In genomic region chr19:55148109-55148508, GRCm38 (mm10) we compare ENCODE assay signal across 29 mouse cellular contexts. TPM values are rescaled to one million over a fixed set of nuclear protein-coding genes. Genes with fewer than 3 reads are reported as not detected.
A peak's percentile ranks its signal among the peaks of the same experiment; 100 is the strongest.
DNase-seq lines count a peak whose midpoint lies in the region; ATAC-seq and TF ChIP-seq lines count a peak whose summit lies in the region.
"Had no signal": no experiment of that assay in that cellular context is flagged by ENCODE, and none has a peak within 500 bp of the region (broad histone marks: within the 10 kb centered on the region; RNA-seq: fewer than 3 reads in every experiment).

No protein-coding gene starts in this region.

- H3K4me3 ChIP-seq in hindbrain, embryonic 10.5 days: no peak overlapping the region
- H3K4me3 ChIP-seq in hindbrain, embryonic 11.5 days (ENCODE audit: low read depth, low read length): no peak overlapping the region
- H3K4me3 ChIP-seq in stomach, embryonic 16.5 days (replicated peaks; ENCODE audit: low read length): no peak overlapping the region
- no peak overlapping the region for H3K4me3 ChIP-seq in stomach, postnatal 0 days (ENCODE audit: low read depth, low read length)
- H3K4me3 ChIP-seq in intestine, postnatal 0 days (ENCODE audit: low read depth, low read length): no peak overlapping the region
- no peak overlapping the region for H3K4me3 ChIP-seq in heart, adult 2 months
- H3K4me3 ChIP-seq: embryonic facial prominence, embryonic 12.5 days; embryonic facial prominence, embryonic 15.5 days; forebrain, embryonic 12.5 days; heart, embryonic 12.5 days; heart, embryonic 15.5 days; hindbrain, embryonic 12.5 days; hindbrain, embryonic 15.5 days had no signal

- intact Hi-C loops in heart, adult 2 months (cut with DNase I): no loop called here

- no peak for TF ChIP-seq POLR2A in heart, adult 2 months (IDR thresholded peaks at IDR 0.05; ENCODE audit: insufficient read depth, low read depth, low read length)

- no peaks in the 10 kb centered on the region for H3K27me3 ChIP-seq in hindbrain, embryonic 10.5 days (ENCODE audit: insufficient read depth, poor library complexity, severe bottlenecking)
- H3K27me3 ChIP-seq in hindbrain, embryonic 11.5 days (ENCODE audit: control insufficient read depth, insufficient read depth, low read length): no peaks in the 10 kb centered on the region
- no peaks in the 10 kb centered on the region for H3K27me3 ChIP-seq in stomach, embryonic 16.5 days (ENCODE audit: control insufficient read depth, insufficient read depth, low read length)
- no peaks in the 10 kb centered on the region for H3K27me3 ChIP-seq in stomach, postnatal 0 days (ENCODE audit: control insufficient read depth, insufficient read depth, low read length)
- H3K27me3 ChIP-seq in intestine, postnatal 0 days (replicated peaks; ENCODE audit: control insufficient read depth, insufficient read depth, low read length): no peaks in the 10 kb centered on the region
- H3K27me3 ChIP-seq in heart, adult 2 months (ENCODE audit: control insufficient read depth, insufficient read depth, low read length): no peaks in the 10 kb centered on the region
- H3K27me3 ChIP-seq: CH12.LX; embryonic facial prominence, embryonic 12.5 days; embryonic facial prominence, embryonic 15.5 days; forebrain, embryonic 12.5 days; heart, embryonic 12.5 days; heart, embryonic 15.5 days; hindbrain, embryonic 12.5 days; hindbrain, embryonic 15.5 days had no signal

- DNase-seq in hindbrain, embryonic 10.5 days (ENCODE audit: low spot score): no peak
- DNase-seq in hindbrain, embryonic 11.5 days (ENCODE audit: low spot score): no peak
- DNase-seq in stomach, postnatal 0 days (ENCODE audit: low spot score): no peak
- DNase-seq in layer of hippocampus, postnatal 14 days (ENCODE audit: low spot score in 2 of 2): no peak
- DNase-seq in heart, adult 2 months: no peak
- DNase-seq: adrenal gland, adult 2 months; adrenal gland, postnatal 14 days; B cell, adult 2 months; cerebellum, adult 11 months; cerebellum, adult 2 months; cerebellum, adult 9-11 months; cerebellum, postnatal 25 days; gastrocnemius, postnatal 14 days; heart, postnatal 10 days; heart, postnatal 36 days had no signal

- no peak for TF ChIP-seq CTCF in stomach, postnatal 0 days (IDR thresholded peaks at IDR 0.05; ENCODE audit: low read depth)
- TF ChIP-seq CTCF in intestine, postnatal 0 days (IDR thresholded peaks at IDR 0.05; ENCODE audit: low read depth): no peak
- no peak for TF ChIP-seq CTCF in heart, adult 2 months (IDR thresholded peaks at IDR 0.05)

- H3K79me2 ChIP-seq in heart, adult 2 months (replicated peaks; ENCODE audit: control insufficient read depth, insufficient read depth, low read length): no peaks in the 10 kb centered on the region

- H3K9ac ChIP-seq in hindbrain, embryonic 11.5 days (ENCODE audit: low read depth, low read length): no peak overlapping the region
- no peak overlapping the region for H3K9ac ChIP-seq in stomach, embryonic 16.5 days (ENCODE audit: low read length)
- no peak overlapping the region for H3K9ac ChIP-seq in stomach, postnatal 0 days (ENCODE audit: low read length)
- no peak overlapping the region for H3K9ac ChIP-seq in intestine, postnatal 0 days (ENCODE audit: low read depth, low read length)
- H3K9ac ChIP-seq in heart, adult 2 months (ENCODE audit: low read depth, low read length): no peak overlapping the region
- H3K9ac ChIP-seq: embryonic facial prominence, embryonic 12.5 days; embryonic facial prominence, embryonic 15.5 days; forebrain, embryonic 12.5 days; heart, embryonic 12.5 days; heart, embryonic 15.5 days; hindbrain, embryonic 12.5 days; hindbrain, embryonic 15.5 days had no signal

- H3K9me3 ChIP-seq in hindbrain, embryonic 10.5 days: no peaks in the 10 kb centered on the region
- H3K9me3 ChIP-seq in hindbrain, embryonic 11.5 days (ENCODE audit: control insufficient read depth, low read length): no peaks in the 10 kb centered on the region
- no peaks in the 10 kb centered on the region for H3K9me3 ChIP-seq in stomach, embryonic 16.5 days (replicated peaks; ENCODE audit: control insufficient read depth, low read length)
- no peaks in the 10 kb centered on the region for H3K9me3 ChIP-seq in stomach, postnatal 0 days (ENCODE audit: control insufficient read depth, low read length)
- H3K9me3 ChIP-seq in intestine, postnatal 0 days (ENCODE audit: control insufficient read depth): no peaks in the 10 kb centered on the region
- H3K9me3 ChIP-seq: embryonic facial prominence, embryonic 15.5 days; forebrain, embryonic 12.5 days; G1E; heart, embryonic 12.5 days; heart, embryonic 15.5 days; hindbrain, embryonic 12.5 days; hindbrain, embryonic 15.5 days had no signal

- WGBS in hindbrain, embryonic 10.5 days: 89% methylated on average over 6 of the region's 6 CpGs
- 89% methylated on average over 6 of the region's 6 CpGs for WGBS in hindbrain, embryonic 11.5 days
- 60% methylated on average over 6 of the region's 6 CpGs for WGBS in stomach, embryonic 16.5 days
- WGBS in stomach, postnatal 0 days: 47% methylated on average over 6 of the region's 6 CpGs
- 39% methylated on average over 6 of the region's 6 CpGs for WGBS in intestine, postnatal 0 days
- 78% methylated on average over 6 of the region's 6 CpGs for WGBS in heart, adult 2 months

- H3K4me1 ChIP-seq in hindbrain, embryonic 10.5 days (replicated peaks): peaks cover 31% of the 10 kb centered on the region
- H3K4me1 ChIP-seq in hindbrain, embryonic 11.5 days (replicated peaks; ENCODE audit: control insufficient read depth, insufficient read depth, low read length): 0 out of 2 replicates have a peak, but pooled peaks cover 6% of the 10 kb centered on the region
- H3K4me1 ChIP-seq in stomach, embryonic 16.5 days (ENCODE audit: control insufficient read depth, insufficient read depth, low read length): peaks cover 5% of the 10 kb centered on the region; the same call in 1 of the 2 replicates
- no peaks in the 10 kb centered on the region for H3K4me1 ChIP-seq in stomach, postnatal 0 days (replicated peaks; ENCODE audit: control insufficient read depth, insufficient read depth)
- no peaks in the 10 kb centered on the region for H3K4me1 ChIP-seq in intestine, postnatal 0 days (replicated peaks; ENCODE audit: control insufficient read depth, insufficient read depth, low read length)
- no peaks in the 10 kb centered on the region for H3K4me1 ChIP-seq in heart, adult 2 months (ENCODE audit: control insufficient read depth, insufficient read depth, low read length)
- H3K4me1 ChIP-seq: heart, embryonic 12.5 days; heart, embryonic 15.5 days had no signal

- TF ChIP-seq EP300 in stomach, postnatal 0 days (optimal IDR thresholded peaks at IDR 0.05): no peak
- no peak for TF ChIP-seq EP300 in heart, adult 2 months (IDR thresholded peaks at IDR 0.05; ENCODE audit: insufficient read depth, low read depth, low read length)

- ATAC-seq in hindbrain, embryonic 11.5 days (ENCODE audit: low FRiP score): no peak
- ATAC-seq in stomach, embryonic 16.5 days (ENCODE audit: insufficient read depth, low FRiP score): 0 out of 2 replicates have a peak, but pooled peaks have one; percentile 27
- no peak for ATAC-seq in stomach, postnatal 0 days (ENCODE audit: low FRiP score, low TSS enrichment)
- peak; percentile 55; the same call in 1 of the 2 replicates for ATAC-seq in intestine, postnatal 0 days
- ATAC-seq: forebrain, embryonic 16.5 days had no signal

- no peak overlapping the region for H3K4me2 ChIP-seq in hindbrain, embryonic 11.5 days (replicated peaks; ENCODE audit: low read depth, low read length)
- H3K4me2 ChIP-seq in stomach, embryonic 16.5 days (ENCODE audit: low read depth, low read length): no peak overlapping the region
- H3K4me2 ChIP-seq in stomach, postnatal 0 days (replicated peaks; ENCODE audit: low read depth): no peak overlapping the region
- no peak overlapping the region for H3K4me2 ChIP-seq in intestine, postnatal 0 days (replicated peaks; ENCODE audit: low read depth)
- H3K4me2 ChIP-seq: embryonic facial prominence, embryonic 12.5 days; embryonic facial prominence, embryonic 15.5 days; forebrain, embryonic 12.5 days; heart, embryonic 12.5 days; heart, embryonic 15.5 days; hindbrain, embryonic 12.5 days; hindbrain, embryonic 15.5 days had no signal

- no peaks in the 10 kb centered on the region for H3K36me3 ChIP-seq in hindbrain, embryonic 10.5 days
- no peaks in the 10 kb centered on the region for H3K36me3 ChIP-seq in hindbrain, embryonic 11.5 days (ENCODE audit: control insufficient read depth, insufficient read depth, low read length)
- no peaks in the 10 kb centered on the region for H3K36me3 ChIP-seq in stomach, embryonic 16.5 days (ENCODE audit: control insufficient read depth, insufficient read depth, low read length)
- no peaks in the 10 kb centered on the region for H3K36me3 ChIP-seq in stomach, postnatal 0 days (ENCODE audit: control insufficient read depth, insufficient read depth, low read length)
- H3K36me3 ChIP-seq in intestine, postnatal 0 days (ENCODE audit: control insufficient read depth, insufficient read depth): no peaks in the 10 kb centered on the region
- no peaks in the 10 kb centered on the region for H3K36me3 ChIP-seq in heart, adult 2 months (ENCODE audit: control insufficient read depth, insufficient read depth, low read length)
- H3K36me3 ChIP-seq: embryonic facial prominence, embryonic 12.5 days; embryonic facial prominence, embryonic 15.5 days; forebrain, embryonic 12.5 days; G1E; heart, embryonic 12.5 days; heart, embryonic 15.5 days; hindbrain, embryonic 12.5 days; hindbrain, embryonic 15.5 days had no signal

- peak overlapping the region; percentile 35; the same call in 1 of the 2 replicates for H3K27ac ChIP-seq in hindbrain, embryonic 10.5 days
- H3K27ac ChIP-seq in hindbrain, embryonic 11.5 days (ENCODE audit: low read depth, low read length): no peak overlapping the region
- H3K27ac ChIP-seq in stomach, embryonic 16.5 days (ENCODE audit: low read length): no peak overlapping the region
- no peak overlapping the region for H3K27ac ChIP-seq in stomach, postnatal 0 days (replicated peaks)
- no peak overlapping the region for H3K27ac ChIP-seq in intestine, postnatal 0 days (ENCODE audit: low read depth, low read length)
- no peak overlapping the region for H3K27ac ChIP-seq in heart, adult 2 months
- H3K27ac ChIP-seq: embryonic facial prominence, embryonic 12.5 days; embryonic facial prominence, embryonic 15.5 days; forebrain, embryonic 12.5 days; heart, embryonic 15.5 days; hindbrain, embryonic 12.5 days; hindbrain, embryonic 15.5 days had no signal

RNA-seq across cellular contexts. Expression of gene Gpam, which starts 21.1 kb away (rescaled TPM):
- 20.1 and 20.5 TPM in 2 replicates for polyA plus RNA-seq in hindbrain, embryonic 10.5 days (2016; fragmentation: Nextera tagmentation; extraction: Ambion mirVana)
- 17.5 and 22.4 TPM in 2 replicates for polyA plus RNA-seq in hindbrain, embryonic 11.5 days (2014; fragmentation: Nextera tagmentation; extraction: Ambion mirVana)
- 21.2 and 23.3 TPM in 2 replicates for polyA plus RNA-seq in stomach, embryonic 16.5 days (2015; fragmentation: Nextera tagmentation; extraction: Ambion mirVana)
- polyA plus RNA-seq in stomach, postnatal 0 days (2015; fragmentation: Nextera tagmentation; extraction: Ambion mirVana): 12.5 and 13.1 TPM in 2 replicates
- polyA plus RNA-seq in intestine, postnatal 0 days (2015; fragmentation: Nextera tagmentation; extraction: Ambion mirVana): 6.3 and 6.6 TPM in 2 replicates
- 10 to 100 TPM; 83.6 to 86.9 TPM for total RNA-seq in layer of hippocampus, postnatal 14 days (2021)
- total RNA-seq in heart, adult 2 months (2021): 100 to 1,000 TPM; 149 to 173 TPM
- polyA plus RNA-seq in heart, adult 2 months (2012; rRNA removed): 75.4 and 121 TPM in 2 replicates

RNA-seq across cellular contexts. Expression of gene Tectb, which starts 32.4 kb away (rescaled TPM):
- not detected in 2 replicates for polyA plus RNA-seq in hindbrain, embryonic 10.5 days (2016; fragmentation: Nextera tagmentation; extraction: Ambion mirVana)
- polyA plus RNA-seq in hindbrain, embryonic 11.5 days (2014; fragmentation: Nextera tagmentation; extraction: Ambion mirVana): 0.13 TPM in 1 of 2 replicates, not detected in the other
- 0.13 and 0.14 TPM in 2 replicates for polyA plus RNA-seq in stomach, embryonic 16.5 days (2015; fragmentation: Nextera tagmentation; extraction: Ambion mirVana)
- 0.16 and 0.23 TPM in 2 replicates for polyA plus RNA-seq in stomach, postnatal 0 days (2015; fragmentation: Nextera tagmentation; extraction: Ambion mirVana)
- polyA plus RNA-seq in intestine, postnatal 0 days (2015; fragmentation: Nextera tagmentation; extraction: Ambion mirVana): not detected in 2 replicates
- total RNA-seq in layer of hippocampus, postnatal 14 days (2021): under 1 TPM; 0.21 to 0.23 TPM
- total RNA-seq in heart, adult 2 months (2021): under 1 TPM; 0.16 to 0.23 TPM
- polyA plus RNA-seq in heart, adult 2 months (2012; rRNA removed): 0.21 and 0.29 TPM in 2 replicates
- total RNA-seq: CH12.LX; common myeloid progenitor, adult 5-6 weeks; gastrocnemius, adult 18-20 months had no signal
- polyA plus RNA-seq: adrenal gland, adult 2 months; forebrain, embryonic 16.5 days; G1E; heart, embryonic 12.5 days; heart, embryonic 15.5 days had no signal

Comparison
In these comparisons a context has a peak if more than half of its experiments do, and no peak if none do; other contexts are left out.
1. ATAC-seq: peak in stomach, embryonic 16.5 days (single experiment) and intestine, postnatal 0 days (single experiment); none in hindbrain, embryonic 11.5 days (single experiment) and stomach, postnatal 0 days (single experiment).